In genomic region chr11:47658135-47658534, GRCm38 (mm10) we compare ENCODE assay signal across 8 mouse cellular contexts.
DNase-seq lines count a peak whose midpoint lies in the region; ATAC-seq and TF ChIP-seq lines count a peak whose summit lies in the region.
"Had no signal": no experiment of that assay in that cellular context is flagged by ENCODE, and none has a peak within 500 bp of the region (broad histone marks: within the 10 kb centered on the region; RNA-seq: fewer than 3 reads in every experiment).

No protein-coding gene starts in this region.

- no peak overlapping the region for H3K4me2 ChIP-seq in kidney, embryonic 16.5 days (replicated peaks; ENCODE audit: low read depth, low read length)
- H3K4me2 ChIP-seq: heart, embryonic 15.5 days had no signal

- no peak overlapping the region for H3K9ac ChIP-seq in kidney, embryonic 16.5 days (replicated peaks; ENCODE audit: low read length)
- H3K9ac ChIP-seq: heart, embryonic 15.5 days had no signal

- no peak overlapping the region for H3K27ac ChIP-seq in kidney, embryonic 16.5 days (ENCODE audit: low read length)
- no peak overlapping the region for H3K27ac ChIP-seq in limb, embryonic 10.5 days
- H3K27ac ChIP-seq: heart, embryonic 15.5 days had no signal

- H3K4me3 ChIP-seq in kidney, embryonic 16.5 days (ENCODE audit: low read length), result no peak overlapping the region
- H3K4me3 ChIP-seq in E14TG2a.4 (replicated peaks; ENCODE audit: low read length), result no peak overlapping the region
- no peak overlapping the region for H3K4me3 ChIP-seq in limb, embryonic 10.5 days
- H3K4me3 ChIP-seq: heart, embryonic 15.5 days had no signal

- 11% methylated on average over 1 of the region's 1 CpGs for WGBS in kidney, embryonic 16.5 days
- WGBS in limb, embryonic 10.5 days, result 0% methylated on average over 1 of the region's 1 CpGs

- H3K36me3 ChIP-seq in kidney, embryonic 16.5 days (ENCODE audit: insufficient read depth, low read length), result no peaks in the 10 kb centered on the region
- H3K36me3 ChIP-seq in E14TG2a.4 (ENCODE audit: insufficient read depth, low read length), result no peaks in the 10 kb centered on the region
- no peaks in the 10 kb centered on the region for H3K36me3 ChIP-seq in limb, embryonic 10.5 days
- H3K36me3 ChIP-seq: heart, embryonic 15.5 days had no signal

- DNase-seq in kidney, adult 11 months, result peak; percentile 13
- peak; percentile 28 for DNase-seq in A20 (ENCODE audit: low read depth, low spot score)
- DNase-seq in cerebellum, postnatal 10 days, result peak; percentile 64 to 65
- DNase-seq in limb, embryonic 10.5 days (ENCODE audit: low spot score), result peak; percentile 59
- DNase-seq in thymus, postnatal 0 days (ENCODE audit: low spot score), result peak; percentile 39

- ATAC-seq in kidney, embryonic 16.5 days (ENCODE audit: low FRiP score, low TSS enrichment), result no peak

- H3K4me1 ChIP-seq in kidney, embryonic 16.5 days (ENCODE audit: insufficient read depth, low read length), result no peaks in the 10 kb centered on the region
- H3K4me1 ChIP-seq in E14TG2a.4 (replicated peaks; ENCODE audit: low read depth, low read length), result 0 out of 2 replicates have a peak, but pooled peaks cover 3% of the 10 kb centered on the region
- H3K4me1 ChIP-seq in limb, embryonic 10.5 days, result peaks cover 6% of the 10 kb centered on the region
- H3K4me1 ChIP-seq: heart, embryonic 15.5 days had no signal

- TF ChIP-seq CTCF in E14TG2a.4 (conservative IDR thresholded peaks at IDR 0.05; ENCODE audit: low read length), result peak; percentile 82

- no peaks in the 10 kb centered on the region for H3K27me3 ChIP-seq in kidney, embryonic 16.5 days (ENCODE audit: insufficient read depth, low read length)
- no peaks in the 10 kb centered on the region for H3K27me3 ChIP-seq in E14TG2a.4 (ENCODE audit: insufficient read depth, low read length)
- H3K27me3 ChIP-seq in limb, embryonic 10.5 days (ENCODE audit: low read depth, poor library complexity, severe bottlenecking), result no peaks in the 10 kb centered on the region
- H3K27me3 ChIP-seq: heart, embryonic 15.5 days had no signal

- no peaks in the 10 kb centered on the region for H3K9me3 ChIP-seq in kidney, embryonic 16.5 days (ENCODE audit: low read length)
- H3K9me3 ChIP-seq in E14TG2a.4 (ENCODE audit: low read length), result no peaks in the 10 kb centered on the region
- H3K9me3 ChIP-seq in limb, embryonic 10.5 days (replicated peaks), result no peaks in the 10 kb centered on the region
- H3K9me3 ChIP-seq: heart, embryonic 15.5 days had no signal

Comparison
In these comparisons a context has a peak if more than half of its experiments do, and no peak if none do; other contexts are left out.
1. DNase-seq: peak in every context shown above with its lines; median percentile 64 in cerebellum, postnatal 10 days; 59 in limb, embryonic 10.5 days; 39 in thymus, postnatal 0 days; 28 in A20; 13 in kidney, adult 11 months.